Mouse (Mus musculus): ENCODE measurements around the gene Zdhhc8.

- TF ChIP-seq CTCF (IDR thresholded peaks at IDR 0.05; ENCODE audit: low read depth) (no peak), EP300 (optimal IDR thresholded peaks at IDR 0.05) (no peak)
These were observed 16.3 kb downstream of the Zdhhc8 start for GRCm38 (mm10) chr16:18218580-18218996.

All from stomach, postnatal 0 days (tissue).